Comparison of ENCODE assay signal across 33 mouse cellular contexts in the genomic region with DNA sequence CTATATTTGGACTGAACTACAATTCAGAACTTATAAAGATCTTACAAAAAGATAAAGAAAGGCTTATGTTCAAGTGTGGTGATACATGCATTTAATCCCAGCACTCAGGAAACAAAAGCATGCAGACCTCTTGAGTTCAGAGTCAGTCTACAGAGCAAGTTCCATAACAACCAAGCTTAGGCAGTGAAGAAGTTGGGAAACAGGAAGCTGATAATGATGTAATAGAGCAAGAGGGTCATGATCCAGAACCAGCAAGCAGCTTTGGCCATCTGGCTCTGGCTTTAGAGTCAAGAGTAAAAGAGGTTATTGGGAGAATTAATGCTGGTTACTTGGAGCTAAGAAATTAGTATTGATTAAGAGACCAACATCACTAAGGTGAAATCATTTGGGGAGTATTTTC.
"Had no signal": no experiment of that assay in that cellular context is flagged by ENCODE, and none has a peak within 500 bp of the region (broad histone marks: within the 10 kb centered on the region; RNA-seq: fewer than 3 reads in every experiment).

No protein-coding gene starts in this region.

- H3K4me2 ChIP-seq: heart, embryonic 11.5 days; heart, embryonic 12.5 days; heart, embryonic 13.5 days; heart, embryonic 15.5 days; hindbrain, embryonic 12.5 days; hindbrain, embryonic 14.5 days; hindbrain, embryonic 15.5 days; intestine, embryonic 15.5 days; kidney, embryonic 15.5 days had no signal

- DNase-seq: heart, postnatal 10 days; heart, postnatal 14 days; heart, postnatal 36 days; heart, postnatal 4 days; kidney, adult 11 months; kidney, adult 18-20 months; kidney, adult 2 months; kidney, adult 8-10 months; kidney, adult 9 months; kidney, postnatal 10 days; kidney, postnatal 14 days; kidney, postnatal 25 days; kidney, postnatal 36 days; kidney, postnatal 4 days; layer of hippocampus, adult 9-11 months; layer of hippocampus, postnatal 36 days had no signal

- H3K27ac ChIP-seq: heart, embryonic 10.5 days; heart, embryonic 13.5 days; heart, embryonic 15.5 days; hindbrain, embryonic 10.5 days; hindbrain, embryonic 12.5 days; hindbrain, embryonic 14.5 days; hindbrain, embryonic 15.5 days; hindbrain, postnatal 0 days; intestine, embryonic 15.5 days; kidney, embryonic 15.5 days; kidney, postnatal 0 days; layer of hippocampus, adult 2 months had no signal

- ATAC-seq: hindbrain, embryonic 16.5 days; hindbrain, postnatal 0 days; inflammation-experienced regulatory T-cells, adult 6 months; intestine, embryonic 15.5 days; intestine, embryonic 16.5 days had no signal

- H3K4me3 ChIP-seq: heart, embryonic 10.5 days; heart, embryonic 12.5 days; heart, embryonic 13.5 days; heart, embryonic 15.5 days; hindbrain, embryonic 10.5 days; hindbrain, embryonic 12.5 days; hindbrain, embryonic 15.5 days; intestine, embryonic 15.5 days; kidney, embryonic 15.5 days; layer of hippocampus, adult 2 months had no signal

- H3K36me3 ChIP-seq: heart, embryonic 10.5 days; heart, embryonic 12.5 days; heart, embryonic 13.5 days; heart, embryonic 15.5 days; hindbrain, embryonic 10.5 days; hindbrain, embryonic 12.5 days; hindbrain, embryonic 15.5 days; intestine, embryonic 15.5 days; kidney, embryonic 15.5 days had no signal

- H3K9me3 ChIP-seq: heart, embryonic 10.5 days; heart, embryonic 12.5 days; heart, embryonic 13.5 days; heart, embryonic 15.5 days; hindbrain, embryonic 10.5 days; hindbrain, embryonic 12.5 days; hindbrain, embryonic 15.5 days; intestine, embryonic 15.5 days; kidney, embryonic 15.5 days had no signal

- H3K9ac ChIP-seq: heart, embryonic 12.5 days; heart, embryonic 13.5 days; heart, embryonic 15.5 days; hindbrain, embryonic 12.5 days; hindbrain, embryonic 14.5 days; hindbrain, embryonic 15.5 days; intestine, embryonic 15.5 days; kidney, embryonic 15.5 days had no signal

- H3K27me3 ChIP-seq: heart, embryonic 12.5 days; heart, embryonic 13.5 days; heart, embryonic 15.5 days; hindbrain, embryonic 12.5 days; hindbrain, embryonic 15.5 days; intestine, embryonic 15.5 days; kidney, embryonic 15.5 days had no signal

- H3K4me1 ChIP-seq: heart, embryonic 10.5 days; heart, embryonic 12.5 days; heart, embryonic 13.5 days; heart, embryonic 15.5 days; hindbrain, embryonic 10.5 days; hindbrain, embryonic 12.5 days; hindbrain, embryonic 15.5 days; intestine, embryonic 15.5 days; kidney, embryonic 15.5 days had no signal
